Mouse (Mus musculus) spleen, adult 12 weeks (tissue): Measurements from ENCODE around the gene Sppl3.
A peak's percentile ranks its signal among the peaks of the same experiment; 100 is the strongest.

ENCODE experiments used
- DNase-seq: peaks from one replicate; pipeline ENCODE4 v3.0.0; 2022; ENCODE audit warnings: low spot score

The Sppl3 gene

GRCm38 (mm10) chr5:115126578-115127312 is 115.8 kb downstream of the Sppl3 start:
- DNase-seq = no peak

DNA sequence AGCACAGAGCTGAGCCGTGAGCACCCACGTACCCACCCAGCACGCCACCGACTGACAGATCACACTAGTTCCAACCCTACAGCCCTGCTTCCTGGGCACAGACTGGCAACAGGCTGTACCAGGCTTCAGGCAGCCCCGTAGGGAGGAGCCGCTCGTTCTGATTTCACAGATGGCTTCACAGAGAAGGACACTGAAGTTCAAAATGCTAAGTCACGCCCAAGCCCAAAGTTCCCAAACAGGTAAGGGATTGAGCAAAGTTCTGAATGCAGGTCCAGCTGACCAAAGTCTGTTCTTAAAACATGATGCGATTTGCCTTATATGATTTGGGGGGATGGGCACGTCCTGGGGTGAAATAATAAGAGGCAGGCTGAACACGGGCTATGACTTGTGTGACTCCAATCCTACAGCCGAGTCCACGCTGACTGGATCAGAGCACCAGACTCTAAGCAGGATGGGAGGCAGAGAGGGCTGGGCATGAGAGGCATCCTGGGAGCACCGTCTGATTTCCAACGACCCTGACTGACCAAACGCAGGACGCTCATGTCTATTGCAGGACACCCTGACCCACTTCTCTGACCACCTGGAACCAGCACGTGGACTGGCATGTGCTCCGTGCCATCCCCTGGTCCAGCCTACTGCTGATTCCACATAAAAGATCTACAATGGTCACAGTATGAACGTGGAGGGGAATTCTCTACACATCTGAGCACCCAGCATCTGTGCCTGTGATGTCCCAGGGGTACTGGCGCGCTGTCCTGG is 116.7 kb downstream of the Sppl3 start:
- DNase-seq = no peak

GRCm38 (mm10) chr5:115129328-115129727 is 118.4 kb downstream of the Sppl3 start:
- DNase-seq = no peak

- no peak for DNase-seq
These were observed 121.5 kb downstream of the Sppl3 start for GRCm38 (mm10) chr5:115132465-115132864.

DNA sequence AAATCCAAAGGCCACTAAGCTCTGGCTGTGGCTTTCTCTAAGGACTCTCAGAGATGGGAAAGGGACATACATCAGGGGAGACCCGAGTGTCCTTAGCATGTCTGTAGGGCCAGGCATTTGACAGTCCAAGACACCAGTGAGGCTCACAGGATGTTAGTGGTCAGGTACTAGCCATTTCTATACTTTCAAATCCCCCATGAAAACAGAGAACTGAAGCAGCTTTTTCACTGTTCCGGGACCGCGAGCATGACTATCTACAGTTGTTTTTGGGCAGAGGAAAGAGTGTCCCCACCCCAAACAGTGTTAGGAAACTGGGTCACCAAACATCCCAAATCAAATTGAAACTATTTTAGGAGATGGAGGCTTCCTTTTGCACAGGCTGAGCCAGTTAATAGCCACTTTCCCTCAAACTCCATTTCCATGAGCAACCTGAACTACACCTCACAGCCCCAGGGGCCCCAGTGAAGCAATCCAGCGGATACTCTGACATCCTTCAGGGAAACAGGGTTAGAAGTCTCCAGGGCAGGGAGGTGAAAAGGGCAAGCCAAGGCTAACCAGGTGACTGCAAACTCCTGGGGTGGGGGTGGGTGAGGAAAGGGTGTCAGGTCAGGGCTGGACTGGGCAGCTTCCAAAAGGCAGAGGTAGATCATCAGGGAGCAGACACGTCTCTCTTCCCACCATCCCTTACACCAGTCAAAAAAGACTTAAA is 122.6 kb downstream of the Sppl3 start:
- no peak for DNase-seq

DNA sequence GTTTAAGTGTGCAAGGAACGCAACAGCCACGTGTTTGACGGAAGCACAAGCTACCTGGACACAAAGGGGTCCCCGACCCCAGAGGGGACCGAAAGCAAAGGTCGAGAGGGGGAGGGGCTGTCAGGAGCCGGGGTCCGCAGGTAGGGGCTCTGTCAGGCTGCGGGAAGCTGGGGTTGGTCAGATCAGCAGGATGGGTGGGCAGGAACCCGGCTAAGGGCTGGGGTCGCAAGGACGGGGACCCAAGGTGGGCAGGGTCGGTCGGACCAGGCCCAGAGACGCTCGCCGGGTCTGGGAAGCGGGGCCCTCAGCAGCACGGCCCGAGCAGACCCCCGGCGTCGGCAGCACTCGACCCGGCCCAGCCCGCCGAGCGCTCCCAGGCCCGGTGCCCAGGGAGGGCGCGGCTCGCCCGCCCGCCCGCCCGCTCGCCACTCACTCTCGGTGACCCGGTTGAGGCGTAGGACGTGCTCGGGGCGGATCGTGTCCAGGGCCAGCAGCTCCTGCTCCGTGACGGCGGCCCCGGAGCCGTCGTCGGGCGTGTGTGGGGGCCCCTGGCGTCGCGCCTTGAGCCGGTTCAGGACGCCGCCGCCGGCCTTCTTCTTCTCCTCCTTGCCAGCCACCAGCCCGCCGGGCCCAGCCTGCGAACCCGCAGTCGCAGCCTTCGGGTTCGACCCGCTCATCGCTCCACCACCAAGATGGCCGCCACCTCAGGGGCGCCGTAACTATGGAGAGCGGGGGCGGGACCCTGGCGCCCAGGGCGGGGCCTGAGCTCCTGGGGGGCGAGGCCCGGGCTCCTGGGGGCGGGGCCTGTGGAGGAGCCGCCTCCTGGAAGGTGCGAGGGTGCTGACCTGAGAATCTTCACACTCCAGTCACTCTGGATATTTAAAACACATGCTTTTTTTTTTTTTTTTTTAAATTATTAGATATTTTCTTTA is 123.6 kb downstream of the Sppl3 start, which contains the start of gene Unc119b:
Gene Unc119b (minus strand): TSS at position 742 of the 932 bp plus-strand sequence.
- peak; percentile 88 for DNase-seq

GRCm38 (mm10) chr5:115139124-115139523 is 128.2 kb downstream of the Sppl3 start:
- no peak for DNase-seq

DNA sequence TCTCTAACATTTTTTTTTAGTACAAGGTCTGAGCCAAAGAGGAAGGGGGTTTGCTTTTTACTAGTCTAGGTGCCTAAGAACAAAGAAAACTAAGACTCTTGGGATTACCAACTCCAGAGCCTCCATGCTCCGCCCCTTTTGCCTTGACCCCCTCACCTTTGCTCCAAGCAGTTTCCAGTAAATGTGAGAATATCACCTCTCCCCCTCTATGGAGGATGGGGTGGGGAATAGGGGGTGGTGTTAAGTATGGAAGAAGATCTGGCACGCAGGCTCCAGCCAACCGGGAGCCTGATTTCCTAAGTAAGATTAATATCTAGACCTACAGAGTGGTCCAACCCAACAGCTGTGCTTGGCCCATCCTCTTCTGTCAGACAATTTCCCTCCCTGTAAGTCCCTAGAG is 129.8 kb downstream of the Sppl3 start:
- no peak for DNase-seq

GRCm38 (mm10) chr5:115142166-115142697 is 131.3 kb downstream of the Sppl3 start:
- DNase-seq = no peak

- no peak for DNase-seq
These were observed 132.6 kb downstream of the Sppl3 start for GRCm38 (mm10) chr5:115143552-115143951.

DNA sequence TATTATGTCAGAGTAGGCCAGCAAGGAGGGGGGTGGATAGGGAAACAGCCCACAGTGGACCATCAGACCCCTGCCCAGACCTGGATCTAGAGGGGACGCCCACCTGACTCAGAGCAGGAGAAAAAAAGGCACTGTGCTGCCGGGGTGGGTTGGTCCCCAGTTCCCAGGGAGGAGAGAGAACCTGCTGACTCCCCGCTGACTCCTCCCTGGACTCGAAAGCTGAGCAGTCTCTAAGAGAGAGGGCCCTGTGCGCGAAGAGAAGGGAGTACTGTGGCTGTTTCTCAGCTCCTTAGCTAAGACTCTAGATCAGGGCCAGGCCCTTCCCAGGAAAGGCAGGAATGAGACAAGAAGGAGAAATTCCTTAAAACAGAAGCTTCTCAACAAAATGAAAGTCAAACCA is 133.5 kb downstream of the Sppl3 start:
- no peak for DNase-seq

DNA sequence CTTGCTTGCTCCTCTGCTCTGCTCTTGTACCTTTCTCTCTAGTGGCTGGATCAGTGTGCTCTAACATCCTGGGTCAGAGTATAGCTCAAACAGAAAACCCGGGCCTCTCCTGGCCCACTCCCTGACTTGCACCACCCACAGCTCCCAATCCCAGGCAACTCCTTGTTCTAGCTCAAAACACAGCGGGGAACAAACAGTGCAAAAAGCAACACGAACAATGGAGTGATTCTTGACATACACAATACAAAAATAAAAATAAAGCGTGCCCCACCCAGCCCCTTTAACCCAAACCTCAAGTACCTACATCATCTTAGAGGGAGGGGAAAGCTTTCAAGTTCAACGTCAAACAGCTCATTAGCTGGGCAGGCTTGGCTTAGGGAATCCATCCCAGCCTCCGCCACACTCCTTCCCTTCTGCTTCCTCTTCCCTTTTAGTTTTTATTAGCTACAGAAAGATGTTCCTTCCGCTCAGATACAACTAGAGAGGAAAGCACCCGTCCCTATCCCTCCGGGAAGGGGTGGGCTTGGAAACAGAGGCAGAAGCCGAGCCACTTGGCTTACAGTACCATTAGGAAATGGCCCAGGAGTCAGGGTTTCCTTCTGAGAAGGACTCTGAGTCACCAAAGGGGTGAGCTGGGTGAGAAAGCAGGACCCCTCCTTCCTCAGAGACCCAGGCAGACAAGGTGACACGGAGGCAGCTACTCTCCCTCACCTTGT is 134.5 kb downstream of the Sppl3 start:
- DNase-seq = no peak

DNA sequence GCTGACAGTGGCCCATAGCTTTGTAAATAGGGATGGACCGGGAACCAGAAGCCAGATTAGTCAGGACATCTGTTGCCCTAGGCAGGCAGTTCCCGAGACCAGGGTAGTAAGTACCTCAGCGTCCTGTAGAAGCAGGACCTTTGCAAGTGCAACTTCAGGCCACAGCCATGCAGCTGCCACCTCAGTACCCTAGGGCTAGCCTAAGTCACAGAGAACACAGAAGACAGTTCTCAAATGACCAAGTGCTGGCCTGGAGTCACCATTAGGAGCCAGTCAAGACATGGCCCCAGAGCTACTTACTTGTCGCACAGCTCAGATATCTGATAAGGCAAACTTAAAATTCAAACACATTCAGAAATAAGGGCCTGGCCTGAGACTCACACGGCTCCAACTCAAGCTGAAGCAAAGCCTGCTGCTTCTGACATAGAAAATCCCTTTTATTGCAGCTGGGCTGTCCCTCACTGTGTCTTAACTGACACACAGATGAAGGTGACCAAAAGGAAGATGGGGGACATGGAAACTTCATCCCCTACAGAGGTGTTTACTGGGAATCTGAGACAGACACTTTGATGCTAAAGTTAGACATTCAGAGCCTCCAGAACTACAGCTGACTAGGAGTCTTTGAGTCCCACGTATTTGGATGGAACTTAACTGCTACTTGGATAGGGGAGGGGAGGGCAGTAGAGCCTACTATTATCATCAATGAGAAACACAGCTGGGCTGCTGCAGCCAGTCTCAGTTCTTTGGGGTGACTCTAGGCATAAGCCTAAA is 135.2 kb downstream of the Sppl3 start:
- no peak for DNase-seq

- no peak for DNase-seq
These were observed 135.8 kb downstream of the Sppl3 start for GRCm38 (mm10) chr5:115146747-115147130.

- no peak for DNase-seq
These were observed 136.5 kb downstream of the Sppl3 start for GRCm38 (mm10) chr5:115147388-115147787.

GRCm38 (mm10) chr5:115148378-115148777 is 137.4 kb downstream of the Sppl3 start:
- no peak for DNase-seq
